Mouse (Mus musculus): ENCODE results near the gene Iqcd. TPM values are rescaled to one million over a fixed set of nuclear protein-coding genes. Genes with fewer than 3 reads are reported as not detected.

Iqcd gene
- not detected in 2 replicates for total RNA-seq (2023)

GRCm38 (mm10) chr5:120588569-120589094 lies at the start of gene Iqcd, which contains the start of gene Tpcn1:
TSS of gene Iqcd (plus strand) at chr5:120589016.
TSS of gene Tpcn1 (minus strand) at chr5:120588673.

GRCm38 (mm10) chr5:120612442-120612821 lies 23.6 kb downstream of the Iqcd start, which contains the start of the genes Rita1 and Ddx54:
TSS of gene Rita1 (minus strand) at chr5:120612589.
TSS of gene Ddx54 (plus strand) at chr5:120612739.

GRCm38 (mm10) chr5:120634131-120634530 lies 45.3 kb downstream of the Iqcd start, which contains the start of gene Cfap73:
TSS of gene Cfap73 (minus strand) at chr5:120634235.

GRCm38 (mm10) chr5:120648569-120649373 lies 60.0 kb downstream of the Iqcd start, which contains the start of gene Rasal1:
TSS of gene Rasal1 (plus strand) at chr5:120648812.

Other genes with a start within 250 kb of the Iqcd start
- gene Lhx5, start 157.3 kb upstream of the Iqcd start, total RNA-seq (2023): not detected in 2 replicates
- 0.27 and 0.63 TPM in 2 replicates for gene Sdsl, start 116.2 kb upstream of the Iqcd start, total RNA-seq (2023)
- not detected in 2 replicates for gene Sds, start 112.5 kb upstream of the Iqcd start, total RNA-seq (2023)
- gene Plbd2, start 85.4 kb upstream of the Iqcd start, total RNA-seq (2023): 14.1 and 17.7 TPM in 2 replicates
- gene Slc8b1, start 77.8 kb upstream of the Iqcd start, total RNA-seq (2023): 145 and 150 TPM in 2 replicates
- 36.3 and 43.6 TPM in 2 replicates for gene Tpcn1, start 343 bp upstream of the Iqcd start, total RNA-seq (2023)
- gene Rita1, start 23.6 kb downstream of the Iqcd start, total RNA-seq (2023): 1.0 and 1.7 TPM in 2 replicates
- 50.8 and 56.9 TPM in 2 replicates for gene Ddx54, start 23.7 kb downstream of the Iqcd start, total RNA-seq (2023)
- not detected in 2 replicates for gene Cfap73, start 45.2 kb downstream of the Iqcd start, total RNA-seq (2023)
- gene Rasal1, start 59.8 kb downstream of the Iqcd start, total RNA-seq (2023): 0.66 and 1.3 TPM in 2 replicates
- gene Dtx1, start 122.9 kb downstream of the Iqcd start, total RNA-seq (2023): 0.43 and 0.76 TPM in 2 replicates
- 4.9 and 8.2 TPM in 2 replicates for gene Oas2, start 160.8 kb downstream of the Iqcd start, total RNA-seq (2023)
- 9.8 and 22.2 TPM in 2 replicates for gene Oas3, start 188.6 kb downstream of the Iqcd start, total RNA-seq (2023)
- gene Oas1e, start 206.5 kb downstream of the Iqcd start, total RNA-seq (2023): not detected in 2 replicates
- 1.9 and 3.5 TPM in 2 replicates for gene Oas1c, start 223.5 kb downstream of the Iqcd start, total RNA-seq (2023)

Data from neutrophil, adult 65 days (primary cell).